Mouse (Mus musculus): ENCODE measurements around the gene Vmn1r48. TPM values are rescaled to one million over a fixed set of nuclear protein-coding genes. Genes with fewer than 3 reads are reported as not detected.

Vmn1r48 gene
- not detected for total RNA-seq (2023)

DNA sequence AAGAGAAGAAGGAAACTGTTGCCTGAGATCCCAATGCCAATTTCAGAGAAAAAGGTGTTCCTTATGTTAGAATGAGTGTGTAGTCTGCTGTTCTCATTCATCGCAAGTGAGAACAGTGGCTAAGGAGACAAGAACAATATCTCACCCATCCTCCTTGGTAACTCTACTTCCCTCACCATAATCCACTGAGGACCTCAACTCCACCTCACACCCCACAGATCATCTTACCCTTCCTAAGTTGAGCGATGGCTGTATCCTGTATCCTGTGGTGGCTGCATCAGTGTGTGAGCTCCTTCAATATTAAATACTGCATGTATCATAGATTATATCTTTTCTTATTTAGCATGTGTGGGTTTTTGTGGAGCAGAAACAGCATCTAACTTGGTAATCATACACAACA lies at the start of gene Vmn1r48:
TSS of gene Vmn1r48 (minus strand) at position 101 of the 400 bp plus-strand sequence.

DNA sequence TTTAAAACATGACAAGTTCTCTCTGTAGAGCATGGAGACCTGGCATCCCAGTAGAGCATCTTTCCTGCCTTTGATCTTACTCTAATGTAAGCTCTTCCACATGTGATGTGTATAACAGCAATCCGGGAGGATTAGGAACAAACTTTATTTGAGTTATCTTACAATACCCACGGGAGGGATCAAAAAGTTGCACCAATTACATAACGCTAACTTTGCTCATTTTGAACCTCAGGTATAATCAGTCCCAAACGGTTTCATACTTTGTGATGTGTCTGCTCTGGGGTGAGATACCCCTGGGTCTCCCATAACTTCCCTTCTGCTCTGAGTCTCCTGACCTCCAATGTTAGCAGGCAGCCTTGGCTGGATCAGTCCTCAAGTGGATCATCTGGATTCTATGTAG lies 41.8 kb upstream of the Vmn1r48 start, which contains the start of gene Vmn1r49:
TSS of gene Vmn1r49 (minus strand) at position 101 of the 400 bp plus-strand sequence.

DNA sequence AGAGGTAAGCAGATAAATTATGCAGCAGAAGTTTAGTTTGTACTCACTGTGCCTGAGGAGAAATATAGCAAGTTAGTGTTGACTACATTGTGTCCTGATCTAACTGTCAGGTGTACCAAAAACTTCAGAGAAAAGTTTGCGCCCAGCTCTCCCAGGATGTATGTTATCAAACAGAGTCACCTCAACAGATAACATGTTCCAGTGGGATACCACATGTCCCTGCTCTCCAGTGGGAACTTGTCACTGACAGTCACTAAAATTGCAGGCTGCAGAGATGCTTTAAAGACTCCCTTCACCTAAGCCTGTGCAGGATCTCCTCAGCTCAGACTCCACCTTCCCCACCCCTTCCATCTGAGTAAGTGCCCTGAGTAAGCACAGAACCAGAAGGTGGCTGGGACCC lies 20.8 kb downstream of the Vmn1r48 start, which contains the start of gene Vmn1r47:
TSS of gene Vmn1r47 (plus strand) at position 301 of the 400 bp plus-strand sequence.

Other genes with a start within 250 kb of the Vmn1r48 start
- gene Vmn1r42, start 160.4 kb downstream of the Vmn1r48 start, total RNA-seq (2023): not detected
- not detected for gene Vmn1r43, start 160.4 kb downstream of the Vmn1r48 start, total RNA-seq (2023)
- gene Vmn1r44, start 153.2 kb downstream of the Vmn1r48 start, total RNA-seq (2023): not detected
- not detected for gene Vmn1r45, start 96.2 kb downstream of the Vmn1r48 start, total RNA-seq (2023)
- not detected for gene Vmn1r46, start 67.5 kb downstream of the Vmn1r48 start, total RNA-seq (2023)
- gene Vmn1r47, start 20.7 kb downstream of the Vmn1r48 start, total RNA-seq (2023): not detected
- not detected for gene Vmn1r49, start 41.7 kb upstream of the Vmn1r48 start, total RNA-seq (2023)
- gene Vmn1r50, start 64.6 kb upstream of the Vmn1r48 start, total RNA-seq (2023): not detected
- not detected for gene Vmn1r51, start 85.8 kb upstream of the Vmn1r48 start, total RNA-seq (2023)
- not detected for gene Vmn1r52, start 138.0 kb upstream of the Vmn1r48 start, total RNA-seq (2023)
- gene V1ra8, start 166.0 kb upstream of the Vmn1r48 start, total RNA-seq (2023): not detected
- not detected for gene Vmn1r53, start 187.6 kb upstream of the Vmn1r48 start, total RNA-seq (2023)
- gene Vmn1r54, start 209.5 kb upstream of the Vmn1r48 start, total RNA-seq (2023): not detected

Data from CD4-positive naive resting alpha-beta T cell, adult 57 days (primary cell).